Mouse (Mus musculus): ENCODE results near the gene Ptger1.
A peak's percentile ranks its signal among the peaks of the same experiment; 100 is the strongest.

Gene Ptger1

DNA sequence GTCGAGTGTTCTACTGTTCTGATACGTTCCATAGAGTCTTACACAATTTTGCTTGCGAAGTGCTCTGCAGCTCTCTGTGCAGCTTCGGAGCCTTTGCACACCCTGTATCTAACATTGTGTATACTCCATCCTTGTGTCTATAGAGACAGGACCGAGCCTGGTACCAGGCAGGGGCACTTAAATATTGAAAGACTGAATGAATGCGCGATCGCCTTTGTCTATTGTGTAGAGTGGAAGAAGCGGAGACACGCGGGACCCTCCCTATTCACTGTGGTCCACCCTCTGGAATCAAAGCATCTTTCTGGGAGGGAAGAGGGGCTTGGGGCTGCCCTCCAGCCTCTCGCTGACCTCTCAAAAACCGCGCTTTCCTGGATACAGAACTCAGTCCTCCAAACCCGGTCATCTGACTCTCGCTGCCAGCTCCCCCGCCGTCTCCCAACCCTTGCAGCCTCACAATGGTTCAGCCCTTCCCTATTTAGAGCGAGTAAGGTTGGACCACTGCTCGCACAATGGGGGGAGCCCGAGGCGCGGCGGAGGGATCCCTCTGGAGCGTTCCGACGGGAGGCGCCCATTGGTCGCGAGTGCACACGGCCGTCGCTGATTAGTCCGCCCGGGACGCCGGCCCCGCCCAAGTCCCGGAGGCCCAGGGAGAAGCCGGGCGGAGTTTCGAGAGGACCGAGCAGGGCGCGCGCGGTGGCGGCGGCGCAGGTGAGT is 14.3 kb upstream of the Ptger1 start, which contains the start of gene Gipc1:
Gene Gipc1, plus strand, starts transcription at position 648 of the 714 bp plus-strand sequence.
- H3K4me1 ChIP-seq (replicated peaks; ENCODE audit: low read depth, low read length): peaks cover 42% of the 10 kb centered on the region
- peak within 1 kb of the TSS; percentile 95 for H3K4me3 ChIP-seq (replicated peaks; ENCODE audit: low read length)
- peaks cover 7% of the 10 kb centered on the region for H3K9me3 ChIP-seq (ENCODE audit: low read length)
- TF ChIP-seq NANOG (IDR thresholded peaks at IDR 0.05; ENCODE audit: borderline replicate concordance, low read length) (no peak), POU5F1 (IDR thresholded peaks at IDR 0.05; ENCODE audit: borderline replicate concordance, low read length) (no peak), CTCF (conservative IDR thresholded peaks at IDR 0.05; ENCODE audit: low read length) (no peak)
- no peaks in the 10 kb centered on the region for H3K27me3 ChIP-seq (ENCODE audit: insufficient read depth, low read length)
- H3K36me3 ChIP-seq (ENCODE audit: insufficient read depth, low read length): peaks cover 27% of the 10 kb centered on the region

DNA sequence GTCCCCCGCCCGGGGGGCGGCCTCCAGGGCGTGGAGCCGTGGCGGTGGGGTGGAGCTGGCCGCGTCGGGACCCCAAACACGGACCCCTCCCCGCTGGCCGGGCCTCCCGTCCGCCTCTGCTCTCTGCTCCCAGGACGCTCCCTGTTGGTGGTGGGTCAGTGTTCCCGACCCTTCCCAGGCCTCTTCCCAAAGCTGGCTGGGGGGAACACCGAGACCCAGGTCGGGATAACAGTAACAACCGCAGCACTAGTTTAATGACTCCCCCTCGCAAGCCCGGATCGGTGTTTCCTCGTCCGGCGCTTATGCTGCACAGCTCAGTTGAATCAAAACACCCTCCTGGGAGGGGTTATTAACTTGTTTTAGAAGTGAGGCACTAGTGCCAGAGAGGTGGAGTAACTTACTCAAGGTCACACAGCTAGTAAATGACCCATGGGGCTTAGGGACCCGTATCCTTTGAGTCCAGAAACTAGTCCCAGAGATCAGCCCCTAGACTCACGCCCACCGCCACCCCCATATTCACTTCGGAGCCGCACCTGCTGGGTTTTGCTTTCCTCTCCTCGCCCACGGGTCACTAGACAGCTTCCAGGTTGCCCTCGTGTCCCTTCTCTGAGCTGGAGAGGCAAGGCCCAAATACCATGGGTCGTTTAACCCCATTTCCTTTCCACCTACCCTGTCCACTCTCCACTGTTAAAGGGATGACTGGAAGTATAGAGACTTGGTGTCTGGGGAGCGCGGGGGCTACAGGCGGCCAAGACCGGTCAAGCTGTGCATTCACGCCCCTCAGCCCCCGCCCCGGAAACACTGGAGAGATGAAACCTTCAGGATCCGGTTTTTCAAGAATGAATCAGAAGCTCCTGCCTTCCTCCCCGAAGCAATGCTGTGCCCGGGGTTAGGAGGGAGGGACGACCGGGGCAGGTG is 13.5 kb upstream of the Ptger1 start:
- Histone ChIP-seq H3K9me3 (ENCODE audit: low read length) (peaks cover 4% of the 10 kb centered on the region), H3K4me3 (replicated peaks; ENCODE audit: low read length) (peak overlapping the region; percentile 95), H3K27me3 (ENCODE audit: insufficient read depth, low read length) (no peaks in the 10 kb centered on the region), H3K4me1 (replicated peaks; ENCODE audit: low read depth, low read length) (peaks cover 51% of the 10 kb centered on the region), H3K36me3 (ENCODE audit: insufficient read depth, low read length) (peaks cover 31% of the 10 kb centered on the region)
- TF ChIP-seq NANOG (IDR thresholded peaks at IDR 0.05; ENCODE audit: borderline replicate concordance, low read length): no peak
- TF ChIP-seq CTCF (conservative IDR thresholded peaks at IDR 0.05; ENCODE audit: low read length): no peak
- no peak for TF ChIP-seq POU5F1 (IDR thresholded peaks at IDR 0.05; ENCODE audit: borderline replicate concordance, low read length)

GRCm38 (mm10) chr8:83653662-83654017 is 12.8 kb upstream of the Ptger1 start:
- no peaks in the 10 kb centered on the region for H3K9me3 ChIP-seq (ENCODE audit: low read length)
- H3K4me3 ChIP-seq (replicated peaks; ENCODE audit: low read length): peak overlapping the region; percentile 95
- no peaks in the 10 kb centered on the region for H3K27me3 ChIP-seq (ENCODE audit: insufficient read depth, low read length)
- peaks cover 56% of the 10 kb centered on the region for H3K4me1 ChIP-seq (replicated peaks; ENCODE audit: low read depth, low read length)
- TF ChIP-seq POU5F1 (IDR thresholded peaks at IDR 0.05; ENCODE audit: borderline replicate concordance, low read length) (no peak), CTCF (conservative IDR thresholded peaks at IDR 0.05; ENCODE audit: low read length) (no peak), NANOG (IDR thresholded peaks at IDR 0.05; ENCODE audit: borderline replicate concordance, low read length) (no peak)
- H3K36me3 ChIP-seq (ENCODE audit: insufficient read depth, low read length): peaks cover 33% of the 10 kb centered on the region

- H3K27me3 ChIP-seq (ENCODE audit: insufficient read depth, low read length): no peaks in the 10 kb centered on the region
- peaks cover 66% of the 10 kb centered on the region for H3K4me1 ChIP-seq (replicated peaks; ENCODE audit: low read depth, low read length)
- H3K4me3 ChIP-seq (replicated peaks; ENCODE audit: low read length): no peak overlapping the region
- TF ChIP-seq POU5F1 (IDR thresholded peaks at IDR 0.05; ENCODE audit: borderline replicate concordance, low read length): no peak
- TF ChIP-seq NANOG (IDR thresholded peaks at IDR 0.05; ENCODE audit: borderline replicate concordance, low read length): no peak
- TF ChIP-seq CTCF (conservative IDR thresholded peaks at IDR 0.05; ENCODE audit: low read length): no peak
- peaks cover 43% of the 10 kb centered on the region for H3K36me3 ChIP-seq (ENCODE audit: insufficient read depth, low read length)
- H3K9me3 ChIP-seq (ENCODE audit: low read length): no peaks in the 10 kb centered on the region
Observed at GRCm38 (mm10) chr8:83654725-83655124, 11.8 kb upstream of the Ptger1 start.

DNA sequence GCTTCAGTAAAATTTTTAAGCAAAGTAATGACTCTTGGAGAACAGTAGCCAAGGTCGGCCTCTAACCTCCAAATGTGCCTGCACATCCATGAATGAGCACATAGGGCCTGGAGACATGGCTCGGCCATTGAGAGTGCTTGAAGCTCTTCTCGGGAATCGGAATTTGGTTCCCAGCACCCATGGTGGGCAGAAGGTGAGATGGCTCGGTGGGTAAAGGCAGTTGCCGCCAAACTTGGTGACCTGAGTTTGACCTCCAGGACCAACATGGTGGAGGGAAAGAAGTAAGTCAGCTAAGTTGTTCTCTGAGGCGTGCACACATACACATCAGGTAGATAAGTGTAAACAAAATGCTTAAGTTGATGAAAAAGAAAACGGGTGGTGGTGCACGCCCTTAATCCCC is 10.4 kb upstream of the Ptger1 start:
- Histone ChIP-seq H3K4me3 (replicated peaks; ENCODE audit: low read length) (peak overlapping the region; percentile 27; the same call in 1 of the 2 replicates), H3K4me1 (replicated peaks; ENCODE audit: low read depth, low read length) (peaks cover 79% of the 10 kb centered on the region), H3K27me3 (ENCODE audit: insufficient read depth, low read length) (no peaks in the 10 kb centered on the region), H3K9me3 (ENCODE audit: low read length) (no peaks in the 10 kb centered on the region), H3K36me3 (ENCODE audit: insufficient read depth, low read length) (peaks cover 50% of the 10 kb centered on the region)
- no peak for TF ChIP-seq CTCF (conservative IDR thresholded peaks at IDR 0.05; ENCODE audit: low read length)
- no peak for TF ChIP-seq NANOG (IDR thresholded peaks at IDR 0.05; ENCODE audit: borderline replicate concordance, low read length)
- TF ChIP-seq POU5F1 (IDR thresholded peaks at IDR 0.05; ENCODE audit: borderline replicate concordance, low read length): no peak

GRCm38 (mm10) chr8:83656484-83657246 is 9.8 kb upstream of the Ptger1 start:
- TF ChIP-seq POU5F1 (IDR thresholded peaks at IDR 0.05; ENCODE audit: borderline replicate concordance, low read length): no peak
- TF ChIP-seq NANOG (IDR thresholded peaks at IDR 0.05; ENCODE audit: borderline replicate concordance, low read length): no peak
- no peak for TF ChIP-seq CTCF (conservative IDR thresholded peaks at IDR 0.05; ENCODE audit: low read length)
- Histone ChIP-seq H3K36me3 (ENCODE audit: insufficient read depth, low read length) (peaks cover 55% of the 10 kb centered on the region), H3K4me1 (replicated peaks; ENCODE audit: low read depth, low read length) (peaks cover 84% of the 10 kb centered on the region), H3K9me3 (ENCODE audit: low read length) (no peaks in the 10 kb centered on the region), H3K27me3 (ENCODE audit: insufficient read depth, low read length) (no peaks in the 10 kb centered on the region), H3K4me3 (replicated peaks; ENCODE audit: low read length) (peak overlapping the region; percentile 27; the same call in 1 of the 2 replicates)

GRCm38 (mm10) chr8:83660545-83660944 is 5.9 kb upstream of the Ptger1 start:
- no peaks in the 10 kb centered on the region for H3K27me3 ChIP-seq (ENCODE audit: insufficient read depth, low read length)
- H3K4me1 ChIP-seq (replicated peaks; ENCODE audit: low read depth, low read length): peaks cover 84% of the 10 kb centered on the region
- peak overlapping the region; percentile 39 for H3K4me3 ChIP-seq (replicated peaks; ENCODE audit: low read length)
- H3K36me3 ChIP-seq (ENCODE audit: insufficient read depth, low read length): peaks cover 78% of the 10 kb centered on the region
- H3K9me3 ChIP-seq (ENCODE audit: low read length): no peaks in the 10 kb centered on the region
- TF ChIP-seq CTCF (conservative IDR thresholded peaks at IDR 0.05; ENCODE audit: low read length): no peak
- TF ChIP-seq POU5F1 (IDR thresholded peaks at IDR 0.05; ENCODE audit: borderline replicate concordance, low read length): no peak
- no peak for TF ChIP-seq NANOG (IDR thresholded peaks at IDR 0.05; ENCODE audit: borderline replicate concordance, low read length)
